Mouse (Mus musculus): ENCODE results near the gene Gtf2b. TPM values are rescaled to one million over a fixed set of nuclear protein-coding genes. Genes with fewer than 3 reads are reported as not detected.

Gtf2b gene
- polyA plus RNA-seq, 1 experiment: 3.3 TPM

GRCm38 (mm10) chr3:142755132-142755867, 9.5 kb upstream of the Gtf2b start:
- Histone ChIP-seq H3K9me3 (no peaks in the 10 kb centered on the region), H3K4me3 (replicated peaks) (no peak overlapping the region), H3K36me3 (replicated peaks; ENCODE audit: low read length) (no peaks in the 10 kb centered on the region), H3K4me1 (no peaks in the 10 kb centered on the region), H3K27me3 (replicated peaks) (peaks cover 2% of the 10 kb centered on the region)
- TF ChIP-seq FLI1 (IDR thresholded peaks at IDR 0.05; ENCODE audit: low read length): no peak
- no peak for TF ChIP-seq GATA1 (IDR thresholded peaks at IDR 0.05; ENCODE audit: borderline replicate concordance, low read length)

DNA sequence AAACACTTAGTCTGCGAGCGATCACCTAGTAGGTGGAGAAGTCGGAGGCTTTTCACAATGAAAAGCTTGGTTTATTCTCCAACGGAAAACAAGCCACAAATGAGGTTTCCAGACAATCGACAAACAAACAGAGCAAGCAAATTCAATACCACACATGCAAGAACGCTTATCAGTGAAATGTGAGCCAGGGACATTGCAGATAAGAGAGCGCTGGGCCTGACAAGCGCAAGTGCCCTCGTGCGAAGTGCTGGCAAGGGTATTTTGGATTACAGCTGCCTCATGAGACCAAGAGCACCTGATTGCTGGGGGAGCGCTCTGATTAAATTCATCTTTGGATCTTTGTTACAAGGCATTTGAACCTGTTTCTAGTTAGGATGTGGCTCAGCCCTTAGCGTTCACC, 7.0 kb upstream of the Gtf2b start:
- Histone ChIP-seq H3K9me3 (no peaks in the 10 kb centered on the region), H3K4me3 (replicated peaks) (no peak overlapping the region), H3K36me3 (replicated peaks; ENCODE audit: low read length) (no peaks in the 10 kb centered on the region), H3K27me3 (replicated peaks) (peaks cover 2% of the 10 kb centered on the region), H3K4me1 (peaks cover 2% of the 10 kb centered on the region; the same call in 1 of the 2 replicates)
- no peak for TF ChIP-seq FLI1 (IDR thresholded peaks at IDR 0.05; ENCODE audit: low read length)

DNA sequence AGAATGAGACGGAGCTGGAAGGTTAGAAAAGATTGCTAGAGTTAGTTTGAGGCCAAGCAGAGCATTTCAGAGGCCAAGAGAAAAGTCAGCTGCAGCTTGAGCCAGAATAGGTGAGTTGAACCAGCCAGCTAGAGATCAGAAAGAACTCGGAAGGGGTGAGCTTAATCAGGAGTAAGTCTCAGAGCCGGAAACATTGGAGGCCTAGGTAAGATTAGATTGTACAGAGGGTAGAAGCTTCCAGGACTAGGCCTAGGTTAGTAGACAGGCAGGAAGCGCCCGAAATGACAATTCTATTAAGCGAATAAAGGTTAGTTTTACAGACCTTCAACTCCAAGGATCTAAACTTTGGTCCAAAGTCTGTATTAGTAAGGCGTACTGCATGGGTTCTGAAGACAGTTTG, 6.3 kb upstream of the Gtf2b start:
- Histone ChIP-seq H3K4me3 (replicated peaks) (no peak overlapping the region), H3K9me3 (no peaks in the 10 kb centered on the region), H3K36me3 (replicated peaks; ENCODE audit: low read length) (no peaks in the 10 kb centered on the region), H3K27me3 (replicated peaks) (peaks cover 2% of the 10 kb centered on the region), H3K4me1 (peaks cover 3% of the 10 kb centered on the region; the same call in 1 of the 2 replicates)
- TF ChIP-seq GATA1 (IDR thresholded peaks at IDR 0.05; ENCODE audit: borderline replicate concordance, low read length) (no peak), FLI1 (IDR thresholded peaks at IDR 0.05; ENCODE audit: low read length) (no peak)

- no peak overlapping the region for H3K4me3 ChIP-seq (replicated peaks)
- no peaks in the 10 kb centered on the region for H3K9me3 ChIP-seq
- no peaks in the 10 kb centered on the region for H3K36me3 ChIP-seq (replicated peaks; ENCODE audit: low read length)
- peaks cover 11% of the 10 kb centered on the region for H3K4me1 ChIP-seq
- no peaks in the 10 kb centered on the region for H3K27me3 ChIP-seq (replicated peaks)
- TF ChIP-seq GATA1 (IDR thresholded peaks at IDR 0.05; ENCODE audit: borderline replicate concordance, low read length) (no peak), FLI1 (IDR thresholded peaks at IDR 0.05; ENCODE audit: low read length) (no peak)
Measured at GRCm38 (mm10) chr3:142760356-142760755, 4.5 kb upstream of the Gtf2b start.

DNA sequence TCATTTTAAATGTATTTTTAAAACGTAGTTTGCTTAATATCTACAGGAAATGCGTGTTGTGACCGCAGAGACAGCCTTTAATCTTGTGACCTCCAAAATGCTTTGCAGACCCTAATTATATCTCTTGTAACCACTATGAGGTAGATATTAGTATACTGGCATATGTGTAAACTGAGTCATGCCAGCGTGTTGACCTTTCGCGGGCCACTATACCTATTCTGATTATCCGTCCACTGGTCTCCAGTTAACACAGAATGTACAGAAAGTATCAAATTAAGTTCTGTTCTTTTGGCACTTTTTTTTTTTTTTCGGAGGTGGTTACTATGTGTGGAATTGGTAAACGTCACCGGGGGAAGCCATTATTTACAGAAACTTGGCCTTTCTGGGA, 927 bp downstream of the Gtf2b start:
- Histone ChIP-seq H3K4me3 (replicated peaks) (peak overlapping the region; percentile 97), H3K9me3 (no peaks in the 10 kb centered on the region), H3K4me1 (peaks cover 58% of the 10 kb centered on the region), H3K27me3 (replicated peaks) (no peaks in the 10 kb centered on the region), H3K36me3 (replicated peaks; ENCODE audit: low read length) (peaks cover 6% of the 10 kb centered on the region)
- TF ChIP-seq FLI1 (IDR thresholded peaks at IDR 0.05; ENCODE audit: low read length): no peak
- no peak for TF ChIP-seq GATA1 (IDR thresholded peaks at IDR 0.05; ENCODE audit: borderline replicate concordance, low read length)

DNA sequence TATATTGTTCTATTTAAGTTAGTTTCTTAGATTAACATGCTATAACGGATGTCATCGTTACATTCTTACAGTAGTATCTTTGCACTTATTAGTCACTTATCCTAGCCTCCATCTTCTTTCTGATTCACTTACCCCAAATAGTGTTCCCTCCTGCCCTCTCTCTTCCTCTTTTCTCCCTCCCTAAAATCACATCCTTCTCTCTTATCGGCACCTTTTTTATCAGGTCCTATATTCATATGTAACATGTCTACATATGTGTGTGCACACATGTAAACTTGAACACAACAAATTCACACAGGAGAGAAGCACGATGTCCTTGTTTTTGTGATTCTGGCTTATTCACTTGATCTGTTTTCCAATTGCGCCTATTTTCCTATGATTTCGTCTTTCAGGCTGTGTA, 3.7 kb downstream of the Gtf2b start:
- Histone ChIP-seq H3K36me3 (replicated peaks; ENCODE audit: low read length) (peaks cover 32% of the 10 kb centered on the region), H3K4me1 (peaks cover 64% of the 10 kb centered on the region), H3K9me3 (no peaks in the 10 kb centered on the region), H3K4me3 (replicated peaks) (no peak overlapping the region), H3K27me3 (replicated peaks) (no peaks in the 10 kb centered on the region)
- no peak for TF ChIP-seq GATA1 (IDR thresholded peaks at IDR 0.05; ENCODE audit: borderline replicate concordance, low read length)
- TF ChIP-seq FLI1 (IDR thresholded peaks at IDR 0.05; ENCODE audit: low read length): no peak

- H3K36me3 ChIP-seq (replicated peaks; ENCODE audit: low read length): peaks cover 51% of the 10 kb centered on the region
- TF ChIP-seq FLI1 (IDR thresholded peaks at IDR 0.05; ENCODE audit: low read length): no peak
- TF ChIP-seq GATA1 (IDR thresholded peaks at IDR 0.05; ENCODE audit: borderline replicate concordance, low read length): no peak
- H3K9me3 ChIP-seq: no peaks in the 10 kb centered on the region
- peaks cover 65% of the 10 kb centered on the region for H3K4me1 ChIP-seq
- H3K4me3 ChIP-seq (replicated peaks): no peak overlapping the region
- no peaks in the 10 kb centered on the region for H3K27me3 ChIP-seq (replicated peaks)
Measured at GRCm38 (mm10) chr3:142770518-142770917, 5.7 kb downstream of the Gtf2b start.

DNA sequence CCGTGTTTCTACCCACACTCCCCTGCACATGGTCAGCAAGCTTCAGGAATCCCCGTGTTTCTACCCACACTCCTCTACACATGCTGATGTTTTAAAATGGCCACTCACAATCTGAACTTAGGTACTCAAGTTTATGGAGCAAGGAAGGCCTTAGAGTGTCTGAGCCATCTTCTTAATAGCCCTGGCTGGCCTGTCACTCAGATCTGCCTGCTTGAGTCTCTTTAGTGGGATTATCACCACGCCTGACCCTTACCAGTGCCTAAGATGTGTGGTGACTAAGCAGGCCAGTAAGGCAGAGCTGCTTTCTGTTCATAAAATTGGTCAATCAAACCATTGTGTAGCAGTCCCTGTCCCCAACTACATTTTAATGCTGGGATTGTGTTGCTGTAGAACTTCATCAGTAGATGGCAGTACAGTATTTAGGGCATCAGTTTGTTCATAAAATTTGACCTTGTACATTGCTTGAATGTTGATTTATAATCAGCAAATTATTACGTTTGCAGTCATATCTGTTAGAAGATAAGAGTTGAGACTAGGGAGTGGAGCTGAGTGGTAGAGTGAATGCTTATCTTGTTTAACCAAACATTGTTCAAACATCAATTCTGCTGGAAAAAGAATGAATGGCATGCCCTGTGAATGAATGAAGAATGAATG, 8.8 kb downstream of the Gtf2b start:
- Histone ChIP-seq H3K27me3 (replicated peaks) (no peaks in the 10 kb centered on the region), H3K36me3 (replicated peaks; ENCODE audit: low read length) (peaks cover 78% of the 10 kb centered on the region), H3K4me1 (peaks cover 39% of the 10 kb centered on the region), H3K9me3 (no peaks in the 10 kb centered on the region), H3K4me3 (replicated peaks) (no peak overlapping the region)
- TF ChIP-seq GATA1 (IDR thresholded peaks at IDR 0.05; ENCODE audit: borderline replicate concordance, low read length): no peak
- no peak for TF ChIP-seq FLI1 (IDR thresholded peaks at IDR 0.05; ENCODE audit: low read length)

GRCm38 (mm10) chr3:142777227-142777626, 12.4 kb downstream of the Gtf2b start:
- Histone ChIP-seq H3K4me3 (replicated peaks) (no peak overlapping the region), H3K27me3 (replicated peaks) (no peaks in the 10 kb centered on the region), H3K4me1 (peaks cover 15% of the 10 kb centered on the region), H3K9me3 (no peaks in the 10 kb centered on the region), H3K36me3 (replicated peaks; ENCODE audit: low read length) (peaks cover 96% of the 10 kb centered on the region)
- TF ChIP-seq FLI1 (IDR thresholded peaks at IDR 0.05; ENCODE audit: low read length) (no peak), GATA1 (IDR thresholded peaks at IDR 0.05; ENCODE audit: borderline replicate concordance, low read length) (no peak)

- no peak for TF ChIP-seq FLI1 (IDR thresholded peaks at IDR 0.05; ENCODE audit: low read length)
- no peak for TF ChIP-seq GATA1 (IDR thresholded peaks at IDR 0.05; ENCODE audit: borderline replicate concordance, low read length)
- no peaks in the 10 kb centered on the region; the same call in 1 of the 2 replicates for H3K4me1 ChIP-seq
- peaks cover 96% of the 10 kb centered on the region for H3K36me3 ChIP-seq (replicated peaks; ENCODE audit: low read length)
- H3K27me3 ChIP-seq (replicated peaks): no peaks in the 10 kb centered on the region
- H3K9me3 ChIP-seq: no peaks in the 10 kb centered on the region
- H3K4me3 ChIP-seq (replicated peaks): no peak overlapping the region
Measured at GRCm38 (mm10) chr3:142786423-142787072, 21.7 kb downstream of the Gtf2b start.

All from megakaryocyte, embryonic 14.5 days (primary cell).